Mouse (Mus musculus): ENCODE results near the gene 1700123O20Rik. TPM values are rescaled to one million over a fixed set of nuclear protein-coding genes. Genes with fewer than 3 reads are reported as not detected.

1700123O20Rik gene
- polyA plus RNA-seq, 1 experiment from 2014 or later, result 48.1 TPM

DNA sequence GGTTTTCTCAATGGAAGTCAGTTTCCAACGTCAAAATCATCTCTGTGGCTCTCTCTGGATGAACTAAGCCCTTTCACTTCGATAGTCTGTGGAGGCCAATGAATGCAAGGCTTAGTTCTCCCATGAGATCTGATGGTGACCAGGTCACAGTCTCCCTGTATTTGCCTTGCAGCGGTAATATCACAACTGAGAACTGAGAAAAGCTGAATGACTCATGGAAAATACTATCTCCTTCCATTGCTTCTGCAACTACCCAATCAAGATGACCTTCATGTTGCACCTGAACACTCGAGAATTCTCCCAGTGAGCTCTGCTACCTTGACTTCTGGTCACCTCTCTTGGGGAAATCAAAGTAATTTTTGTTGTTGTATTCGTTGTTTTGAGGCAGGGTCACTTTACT, 41.5 kb downstream of the 1700123O20Rik start:
- 64% methylated on average over 5 of the region's 5 CpGs for WGBS
- Histone ChIP-seq H3K9ac (no peak overlapping the region), H3K4me1 (no peaks in the 10 kb centered on the region), H3K36me3 (no peaks in the 10 kb centered on the region), H3K9me3 (no peaks in the 10 kb centered on the region), H3K4me2 (no peak overlapping the region), H3K27me3 (replicated peaks) (no peaks in the 10 kb centered on the region), H3K4me3 (no peak overlapping the region), H3K27ac (replicated peaks) (no peak overlapping the region)
- ATAC-seq (ENCODE audit: extremely low read depth, insufficient number of reproducible peaks, low FRiP score, low TSS enrichment), result no peak

DNA sequence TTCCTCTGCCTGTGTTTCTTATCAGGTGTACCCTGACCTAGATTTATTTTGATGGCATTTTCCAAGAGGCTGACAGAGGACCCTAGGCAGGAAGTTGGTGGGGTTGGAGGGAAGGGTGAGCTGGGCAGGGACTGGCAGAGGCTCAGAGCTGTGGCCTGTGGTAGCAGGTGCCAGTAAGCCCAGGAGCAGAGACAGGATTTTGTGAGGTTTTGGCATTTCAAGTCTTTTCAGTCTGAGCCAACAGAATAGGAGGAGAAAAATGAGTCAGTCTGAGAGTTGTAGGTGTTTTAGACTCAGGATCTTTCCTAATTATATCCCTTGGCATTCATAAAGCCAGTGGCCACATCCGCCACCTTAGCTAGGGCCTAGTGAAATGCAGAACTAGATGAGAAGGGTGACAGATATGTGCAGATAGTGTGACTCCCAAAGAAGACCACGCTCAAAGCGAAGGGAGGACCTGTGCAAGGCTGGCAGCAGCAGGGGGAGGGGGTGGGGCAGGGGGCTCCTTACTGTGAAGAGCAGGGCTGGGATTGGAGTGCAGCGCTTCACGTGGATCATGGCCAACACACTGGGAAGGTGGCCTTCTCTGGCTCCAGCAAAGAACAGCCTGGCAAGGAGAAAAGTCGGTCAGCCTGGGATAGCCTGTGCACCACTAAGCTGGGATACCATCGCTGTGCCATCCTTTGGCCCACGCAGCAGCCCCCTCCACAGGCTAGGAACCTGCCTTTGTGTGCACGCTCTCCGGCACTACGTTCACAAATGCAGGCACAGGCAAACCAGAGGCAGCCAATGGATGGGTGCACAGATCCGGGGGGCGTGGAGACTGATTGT, 43.0 kb downstream of the 1700123O20Rik start:
- no peak overlapping the region for H3K4me2 ChIP-seq

DNA sequence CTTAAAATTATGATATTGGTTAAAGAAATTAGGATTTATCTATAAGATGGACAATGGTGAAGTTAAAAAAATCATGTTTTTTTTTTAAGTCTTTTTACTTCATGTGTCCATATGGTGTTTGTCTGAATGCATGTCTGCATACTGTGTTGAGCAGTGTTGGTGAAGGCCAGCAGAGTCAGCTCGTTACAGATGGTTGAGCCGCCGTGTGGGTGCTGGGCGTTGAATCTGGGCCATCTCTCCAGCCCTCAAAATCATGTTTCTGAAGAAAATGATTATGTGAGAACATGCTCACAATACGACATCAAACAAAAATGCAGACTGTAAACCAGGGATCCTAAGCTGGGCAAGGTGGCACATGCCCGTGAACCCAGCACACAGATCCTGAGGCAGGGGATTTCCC, 44.3 kb downstream of the 1700123O20Rik start:
- Histone ChIP-seq H3K27me3 (replicated peaks) (no peaks in the 10 kb centered on the region), H3K4me2 (no peak overlapping the region), H3K4me1 (peaks cover 4% of the 10 kb centered on the region), H3K9me3 (no peaks in the 10 kb centered on the region), H3K27ac (replicated peaks) (no peak overlapping the region), H3K36me3 (no peaks in the 10 kb centered on the region), H3K4me3 (no peak overlapping the region), H3K9ac (no peak overlapping the region)
- 83% methylated on average over 6 of the region's 6 CpGs for WGBS
- no peak for ATAC-seq (ENCODE audit: extremely low read depth, insufficient number of reproducible peaks, low FRiP score, low TSS enrichment)

More for the DNA sequence above, 43.0 kb downstream of the 1700123O20Rik start:
- Histone ChIP-seq H3K27ac (replicated peaks) (no peak overlapping the region), H3K36me3 (no peaks in the 10 kb centered on the region), H3K4me3 (no peak overlapping the region), H3K9ac (no peak overlapping the region), H3K27me3 (replicated peaks) (no peaks in the 10 kb centered on the region), H3K4me1 (no peaks in the 10 kb centered on the region), H3K9me3 (no peaks in the 10 kb centered on the region)
- no peak for ATAC-seq (ENCODE audit: extremely low read depth, insufficient number of reproducible peaks, low FRiP score, low TSS enrichment)
- 75% methylated on average over 13 of the region's 13 CpGs for WGBS

DNA sequence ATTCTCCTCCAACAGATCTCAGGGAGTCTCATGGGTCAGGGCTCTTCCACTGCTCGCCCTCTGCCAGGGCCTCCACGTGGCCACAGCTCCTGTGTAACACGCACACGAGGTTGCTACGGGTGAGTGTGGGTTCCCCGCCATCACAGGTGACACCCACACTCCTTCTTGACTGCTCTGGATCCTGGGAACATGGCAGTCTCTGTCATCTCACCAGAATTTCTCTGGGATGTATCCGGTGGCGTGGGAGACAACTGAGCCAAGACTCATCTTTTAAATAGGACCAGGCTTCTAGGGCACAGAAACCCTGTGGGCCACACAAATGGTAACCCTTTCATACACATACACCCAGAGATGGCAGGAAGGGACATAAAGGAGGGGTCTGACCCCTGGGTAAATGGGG, 46.2 kb downstream of the 1700123O20Rik start:
- no peak overlapping the region for H3K9ac ChIP-seq
- H3K9me3 ChIP-seq, result no peaks in the 10 kb centered on the region
- WGBS, result 88% methylated on average over 8 of the region's 8 CpGs
- peaks cover 20% of the 10 kb centered on the region for H3K4me1 ChIP-seq
- H3K4me2 ChIP-seq, result no peak overlapping the region
- no peaks in the 10 kb centered on the region for H3K27me3 ChIP-seq (replicated peaks)
- no peak overlapping the region for H3K27ac ChIP-seq (replicated peaks)
- no peaks in the 10 kb centered on the region for H3K36me3 ChIP-seq
- ATAC-seq (ENCODE audit: extremely low read depth, insufficient number of reproducible peaks, low FRiP score, low TSS enrichment), result no peak
- H3K4me3 ChIP-seq, result no peak overlapping the region

DNA sequence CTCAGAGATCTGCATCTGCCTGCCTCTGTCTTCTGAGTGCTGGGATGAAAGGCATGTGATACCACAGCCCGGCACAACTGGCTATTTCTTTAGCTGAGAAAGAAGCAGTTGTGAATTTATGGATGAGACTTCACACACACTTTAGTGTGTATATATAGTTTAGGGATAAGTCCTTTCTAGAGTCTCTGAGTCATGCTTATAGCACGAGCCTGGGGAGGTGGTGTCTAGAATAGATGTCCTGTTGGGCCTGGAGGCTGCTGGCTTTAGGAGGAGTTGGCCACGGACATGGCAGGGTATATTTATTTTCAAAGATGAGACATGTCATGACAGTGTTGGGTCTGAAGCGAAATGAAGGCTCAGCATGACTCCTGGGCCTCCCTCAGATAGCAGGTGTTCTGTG, 48.0 kb downstream of the 1700123O20Rik start:
- peaks cover 24% of the 10 kb centered on the region for H3K4me1 ChIP-seq
- no peak overlapping the region for H3K4me2 ChIP-seq
- no peak for ATAC-seq (ENCODE audit: extremely low read depth, insufficient number of reproducible peaks, low FRiP score, low TSS enrichment)
- 58% methylated on average over 4 of the region's 4 CpGs for WGBS
- no peaks in the 10 kb centered on the region for H3K9me3 ChIP-seq
- no peak overlapping the region for H3K4me3 ChIP-seq
- H3K36me3 ChIP-seq, result no peaks in the 10 kb centered on the region
- H3K9ac ChIP-seq, result no peak overlapping the region
- H3K27me3 ChIP-seq (replicated peaks), result no peaks in the 10 kb centered on the region
- no peak overlapping the region for H3K27ac ChIP-seq (replicated peaks)

DNA sequence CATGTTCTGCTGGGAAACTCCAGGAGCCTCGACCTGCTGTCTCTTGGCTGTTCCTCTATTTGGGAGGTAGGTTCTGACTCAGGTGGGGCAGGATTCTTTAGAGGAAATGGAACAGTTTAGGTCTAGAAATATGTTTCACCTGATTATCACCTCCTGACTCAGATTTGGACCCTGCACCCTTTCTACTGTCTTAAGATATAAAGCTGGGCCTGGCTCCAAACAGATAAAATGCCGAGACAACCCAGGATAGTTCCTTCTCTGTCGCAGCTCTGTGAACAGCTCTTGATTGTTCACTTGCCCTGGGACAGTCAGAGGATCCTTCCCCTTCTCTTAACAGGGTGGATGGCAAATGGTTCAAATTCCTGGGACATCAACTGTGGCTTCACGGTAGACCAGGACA, 49.2 kb downstream of the 1700123O20Rik start:
- Histone ChIP-seq H3K9ac (no peak overlapping the region), H3K4me1 (peaks cover 24% of the 10 kb centered on the region), H3K4me2 (no peak overlapping the region), H3K27ac (replicated peaks) (no peak overlapping the region), H3K4me3 (no peak overlapping the region), H3K27me3 (replicated peaks) (no peaks in the 10 kb centered on the region), H3K9me3 (no peaks in the 10 kb centered on the region), H3K36me3 (no peaks in the 10 kb centered on the region)
- WGBS, result 37% methylated on average over 4 of the region's 4 CpGs
- no peak for ATAC-seq (ENCODE audit: extremely low read depth, insufficient number of reproducible peaks, low FRiP score, low TSS enrichment)

DNA sequence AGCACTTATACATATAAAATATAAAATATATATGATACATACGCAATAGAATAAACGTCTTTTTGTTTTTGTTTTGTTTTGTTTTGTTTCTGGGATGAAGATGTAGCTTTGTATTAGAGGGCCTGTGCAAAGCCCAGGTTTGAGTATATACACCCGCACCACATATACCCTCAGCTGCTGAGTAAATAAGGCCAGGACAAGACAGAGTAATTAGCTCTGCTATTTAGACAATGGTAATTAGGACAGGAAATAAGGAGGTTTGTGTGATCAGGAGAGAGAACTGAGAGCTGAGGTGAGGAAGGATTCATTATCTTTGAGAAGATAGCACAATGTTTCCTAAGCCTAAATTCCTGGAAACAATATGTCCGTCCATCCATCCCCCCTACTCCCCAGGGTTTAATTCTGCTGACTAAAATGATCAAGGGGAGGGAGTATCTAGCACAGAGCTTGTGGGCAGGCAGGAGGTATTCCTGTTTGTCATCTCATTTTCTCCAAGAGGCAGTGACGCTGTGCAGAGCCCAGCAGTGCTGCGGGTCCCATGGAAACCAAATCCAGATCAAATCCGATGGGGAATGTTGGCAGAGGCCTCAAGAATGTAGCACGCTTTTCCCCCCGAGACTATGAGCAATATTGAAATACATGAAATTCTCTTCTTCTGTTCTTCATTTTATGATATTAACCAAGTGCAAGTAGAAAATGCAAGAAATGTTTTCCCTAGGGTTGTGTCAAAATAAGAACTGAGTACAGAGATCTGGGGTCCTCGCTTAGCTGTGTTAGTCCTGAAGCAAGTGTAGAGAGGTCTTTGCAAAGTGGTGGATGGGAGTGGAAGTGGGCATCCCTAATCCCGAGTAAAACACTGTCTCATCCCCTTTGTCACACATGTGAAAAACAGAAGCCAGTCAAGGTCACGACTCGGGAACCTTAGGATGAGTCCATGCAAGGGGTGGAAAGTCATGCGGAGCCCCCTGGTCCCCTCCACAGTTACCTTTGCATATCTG, 50.8 kb downstream of the 1700123O20Rik start:
- H3K9ac ChIP-seq, result 0 out of 2 replicates have a peak overlapping the region, but pooled peaks have one; percentile 19
- peaks cover 26% of the 10 kb centered on the region for H3K4me1 ChIP-seq
- no peaks in the 10 kb centered on the region for H3K36me3 ChIP-seq
- no peaks in the 10 kb centered on the region for H3K9me3 ChIP-seq
- 46% methylated on average over 14 of the region's 14 CpGs for WGBS
- no peak overlapping the region for H3K27ac ChIP-seq (replicated peaks)
- no peak overlapping the region for H3K4me3 ChIP-seq
- ATAC-seq (ENCODE audit: extremely low read depth, insufficient number of reproducible peaks, low FRiP score, low TSS enrichment), result no peak; the same call in 1 of the 2 replicates
- no peak overlapping the region for H3K4me2 ChIP-seq
- no peaks in the 10 kb centered on the region for H3K27me3 ChIP-seq (replicated peaks)

DNA sequence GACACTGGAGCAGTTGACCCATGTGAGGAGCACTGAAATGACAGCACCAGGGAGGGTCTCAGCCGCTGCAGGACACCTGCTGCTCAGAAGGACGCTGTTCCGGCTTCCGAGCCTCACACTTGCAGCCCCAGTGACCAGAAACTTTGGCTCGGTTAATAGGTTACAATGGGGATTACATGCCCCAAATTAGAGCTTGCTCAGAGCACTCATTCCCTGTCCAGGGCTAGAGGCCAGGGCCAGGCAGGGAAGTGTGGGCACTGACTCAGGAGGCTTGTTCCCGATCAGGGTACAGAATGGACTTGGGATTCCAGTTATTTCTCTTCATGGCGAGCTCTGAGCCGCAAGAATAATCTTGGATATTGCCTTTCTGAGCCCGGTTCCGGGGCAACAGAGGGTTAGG, 51.6 kb downstream of the 1700123O20Rik start:
- Histone ChIP-seq H3K27me3 (replicated peaks) (no peaks in the 10 kb centered on the region), H3K4me1 (peaks cover 34% of the 10 kb centered on the region), H3K4me3 (no peak overlapping the region), H3K9me3 (no peaks in the 10 kb centered on the region), H3K27ac (replicated peaks) (no peak overlapping the region), H3K36me3 (no peaks in the 10 kb centered on the region), H3K4me2 (no peak overlapping the region), H3K9ac (no peak overlapping the region)
- WGBS, result 72% methylated on average over 10 of the region's 10 CpGs
- ATAC-seq (ENCODE audit: extremely low read depth, insufficient number of reproducible peaks, low FRiP score, low TSS enrichment), result no peak

Small RNAs within 50 kb of the gene (microRNA-seq; reads per million reads assigned to microRNA genes)
- gene Mir6948, result 0.61 reads per million

Other genes starting within 250 kb of the 1700123O20Rik start
- gene Lrp10, start 222.1 kb upstream of the 1700123O20Rik start, polyA plus RNA-seq (2015; fragmentation: Nextera tagmentation; extraction: Ambion mirVana), result 42.1 and 42.2 TPM in 2 replicates
- 1.6 and 2.0 TPM in 2 replicates for gene Rem2, start 210.1 kb upstream of the 1700123O20Rik start, polyA plus RNA-seq (2015; fragmentation: Nextera tagmentation; extraction: Ambion mirVana)
- gene Prmt5, start 168.7 kb upstream of the 1700123O20Rik start, polyA plus RNA-seq (2015; fragmentation: Nextera tagmentation; extraction: Ambion mirVana), result 58.5 and 64.5 TPM in 2 replicates
- gene Haus4, start 131.6 kb upstream of the 1700123O20Rik start, polyA plus RNA-seq (2015; fragmentation: Nextera tagmentation; extraction: Ambion mirVana), result 42.0 and 43.5 TPM in 2 replicates
- 28.1 and 29.6 TPM in 2 replicates for gene Ajuba, start 108.7 kb upstream of the 1700123O20Rik start, polyA plus RNA-seq (2015; fragmentation: Nextera tagmentation; extraction: Ambion mirVana)
- 5.8 and 6.0 TPM in 2 replicates for gene 4931414P19Rik, start 80.2 kb upstream of the 1700123O20Rik start, polyA plus RNA-seq (2015; fragmentation: Nextera tagmentation; extraction: Ambion mirVana)
- 323 and 363 TPM in 2 replicates for gene Psmb5, start 68.2 kb upstream of the 1700123O20Rik start, polyA plus RNA-seq (2015; fragmentation: Nextera tagmentation; extraction: Ambion mirVana)
- 0.23 and 0.68 TPM in 2 replicates for gene Psmb11, start 64.8 kb upstream of the 1700123O20Rik start, polyA plus RNA-seq (2015; fragmentation: Nextera tagmentation; extraction: Ambion mirVana)
- not detected in 2 replicates for gene Gm17606, start 45.3 kb upstream of the 1700123O20Rik start, polyA plus RNA-seq (2015; fragmentation: Nextera tagmentation; extraction: Ambion mirVana)
- 1.7 and 2.1 TPM in 2 replicates for gene Cdh24, start 44.9 kb upstream of the 1700123O20Rik start, polyA plus RNA-seq (2015; fragmentation: Nextera tagmentation; extraction: Ambion mirVana)
- gene Acin1, start 715 bp downstream of the 1700123O20Rik start, polyA plus RNA-seq (2015; fragmentation: Nextera tagmentation; extraction: Ambion mirVana), result 81.2 and 85.3 TPM in 2 replicates
- 0.16 and 0.18 TPM in 2 replicates for gene Gm29776, start 12.6 kb downstream of the 1700123O20Rik start, polyA plus RNA-seq (2015; fragmentation: Nextera tagmentation; extraction: Ambion mirVana)
- 0.11 TPM in 1 of 2 replicates, not detected in the other for gene Cebpe, start 26.0 kb downstream of the 1700123O20Rik start, polyA plus RNA-seq (2015; fragmentation: Nextera tagmentation; extraction: Ambion mirVana)
- gene Slc7a8, start 95.7 kb downstream of the 1700123O20Rik start, polyA plus RNA-seq (2015; fragmentation: Nextera tagmentation; extraction: Ambion mirVana), result 3.4 and 4.0 TPM in 2 replicates
- not detected in 2 replicates for gene Rnf212b, start 127.9 kb downstream of the 1700123O20Rik start, polyA plus RNA-seq (2015; fragmentation: Nextera tagmentation; extraction: Ambion mirVana)
- gene Homez, start 184.7 kb downstream of the 1700123O20Rik start, polyA plus RNA-seq (2015; fragmentation: Nextera tagmentation; extraction: Ambion mirVana), result 5.3 and 8.0 TPM in 2 replicates
- gene Ppp1r3e, start 191.3 kb downstream of the 1700123O20Rik start, polyA plus RNA-seq (2015; fragmentation: Nextera tagmentation; extraction: Ambion mirVana), result 1.1 and 1.7 TPM in 2 replicates
- 2.5 and 2.6 TPM in 2 replicates for gene Bcl2l2, start 197.2 kb downstream of the 1700123O20Rik start, polyA plus RNA-seq (2015; fragmentation: Nextera tagmentation; extraction: Ambion mirVana)
- gene Gm20521, start 197.2 kb downstream of the 1700123O20Rik start, polyA plus RNA-seq (2015; fragmentation: Nextera tagmentation; extraction: Ambion mirVana), result not detected in 2 replicates
- 72.3 and 74.0 TPM in 2 replicates for gene Pabpn1, start 206.3 kb downstream of the 1700123O20Rik start, polyA plus RNA-seq (2015; fragmentation: Nextera tagmentation; extraction: Ambion mirVana)
- 33.9 and 37.4 TPM in 2 replicates for gene Slc22a17, start 226.9 kb downstream of the 1700123O20Rik start, polyA plus RNA-seq (2015; fragmentation: Nextera tagmentation; extraction: Ambion mirVana)
- gene Efs, start 239.9 kb downstream of the 1700123O20Rik start, polyA plus RNA-seq (2015; fragmentation: Nextera tagmentation; extraction: Ambion mirVana), result 13.3 and 13.9 TPM in 2 replicates
- not detected in 2 replicates for gene Il25, start 246.5 kb downstream of the 1700123O20Rik start, polyA plus RNA-seq (2015; fragmentation: Nextera tagmentation; extraction: Ambion mirVana)

Measured in heart, embryonic 13.5 days (tissue).